Mouse (Mus musculus) limb, embryonic 11.5 days (tissue): Measurements from ENCODE around the gene Ehbp1. TPM values are rescaled to one million over a fixed set of nuclear protein-coding genes. Genes with fewer than 3 reads are reported as not detected.

Source experiments
- ATAC-seq: fragments of 200-750 bp; cut with Nextera tagmentation; 2 replicates; pipeline ENCODE4 v1.8.0; 2017; ENCODE audit warnings: low read depth; ENCODE audit not compliant: insufficient number of reproducible peaks, low FRiP score, low TSS enrichment
- DNase-seq: peaks from one replicate; pipeline ENCODE4 v3.0.0-alpha.2; 2015; ENCODE audit warnings: low spot score
- H3K27ac ChIP-seq: fragments of 300-500 bp; sonication (generic); replicated peaks from 2 replicates; pipeline ENCODE4 v1.5.1; 2014; ENCODE audit warnings: low read depth, mild to moderate bottlenecking, low read length
- H3K27me3 ChIP-seq: fragments of 300-500 bp; sonication (generic); 2 replicates; pipeline ENCODE4 v1.6.1; 2014; ENCODE audit warnings: mild to moderate bottlenecking, low read length, mixed read lengths; ENCODE audit not compliant: control insufficient read depth, insufficient read depth
- H3K36me3 ChIP-seq: fragments of 300-500 bp; sonication (generic); 2 replicates; pipeline ENCODE4 v1.6.1; 2014; ENCODE audit warnings: mild to moderate bottlenecking, low read length, moderate library complexity, mixed read lengths; ENCODE audit not compliant: control insufficient read depth, insufficient read depth
- H3K4me1 ChIP-seq: fragments of 300-500 bp; sonication (generic); 2 replicates; pipeline ENCODE4 v1.6.1; 2014; ENCODE audit warnings: low read length, mixed read lengths; ENCODE audit not compliant: control insufficient read depth, insufficient read depth
- H3K4me2 ChIP-seq: fragments of 300-500 bp; sonication (generic); 2 replicates; pipeline ENCODE4 v1.6.1; 2014; ENCODE audit warnings: low read depth, mild to moderate bottlenecking, moderate library complexity; ENCODE audit not compliant: severe bottlenecking
- H3K4me3 ChIP-seq: fragments of 300-500 bp; sonication (generic); 2 replicates; pipeline ENCODE4 v1.5.1; 2014; ENCODE audit warnings: low read depth, low read length
- H3K9ac ChIP-seq: fragments of 300-500 bp; sonication (generic); 2 replicates; pipeline ENCODE4 v1.6.1; 2014; ENCODE audit warnings: mild to moderate bottlenecking, low read length
- H3K9me3 ChIP-seq: fragments of 300-500 bp; sonication (generic); 2 replicates; pipeline ENCODE4 v1.6.1; 2016; ENCODE audit warnings: low read length; ENCODE audit not compliant: control insufficient read depth
- WGBS: fragments of 180-500 bp; shearing (Covaris S2); extraction: QIAGEN DNeasy Blood & Tissue Kit; methylation state at CpG from one replicate; pipeline ENCODE4 v1.1.7; 2014; 5-methylcytosine and 5-hydroxymethylcytosine counted together
- polyA plus RNA-seq: library from polyadenylated mRNA; unstranded; fragments of >200 nt; fragmentation: Nextera tagmentation; extraction: Ambion mirVana; gene quantifications from 2 replicates; pipeline ENCODE4 v1.2.1, GENCODE M21; 2014

The Ehbp1 gene
- polyA plus RNA-seq, 1 experiment from 2014 or later = 8.4 TPM

DNA sequence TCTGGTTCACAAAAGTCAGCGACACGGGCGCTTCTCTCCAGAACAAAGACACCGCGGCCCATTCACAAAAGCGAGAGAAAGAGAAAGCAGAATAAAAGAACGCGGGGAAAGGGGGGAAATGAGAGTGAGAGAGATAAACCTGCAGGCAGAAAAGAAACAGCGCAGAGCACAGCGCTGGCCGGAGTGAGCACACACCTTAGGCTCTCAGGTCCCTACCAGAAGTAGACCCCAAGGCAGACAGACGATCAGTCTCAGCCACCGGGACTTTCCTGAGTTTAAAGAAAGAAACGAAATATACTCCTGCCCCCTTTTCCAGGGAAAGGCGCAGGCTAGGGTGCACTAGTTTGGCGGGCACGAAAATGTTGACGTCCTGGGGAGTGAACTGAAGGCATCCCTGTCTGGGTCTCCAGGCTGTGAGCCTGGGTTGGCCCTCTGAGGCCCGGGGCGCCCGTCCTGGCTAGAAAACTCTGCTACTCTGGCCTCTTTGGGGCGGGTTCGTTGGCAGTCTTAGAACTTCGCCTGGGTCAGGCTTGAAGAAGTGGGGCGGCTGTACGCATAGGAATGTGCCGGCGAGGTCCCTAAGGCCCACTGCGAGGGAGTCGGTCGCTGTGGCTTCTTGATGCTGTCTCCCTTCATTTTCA, 338.6 kb downstream of the Ehbp1 start:
- ATAC-seq (no peak), DNase-seq (peak; percentile 63)
- Histone ChIP-seq H3K9ac (no peak overlapping the region), H3K4me1 (peaks cover 9% of the 10 kb centered on the region), H3K27ac (no peak overlapping the region), H3K4me3 (no peak overlapping the region), H3K27me3 (peaks cover 86% of the 10 kb centered on the region), H3K9me3 (no peaks in the 10 kb centered on the region), H3K36me3 (no peaks in the 10 kb centered on the region), H3K4me2 (peak overlapping the region; percentile 13; the same call in 1 of the 2 replicates)
- under 1% methylated on average over 31 of the region's 31 CpGs for WGBS

- Histone ChIP-seq H3K9me3 (no peaks in the 10 kb centered on the region), H3K9ac (peak within 1 kb of the TSS; percentile 40), H3K4me1 (peaks cover 9% of the 10 kb centered on the region), H3K4me2 (peak within 1 kb of the TSS; percentile 93), H3K4me3 (peak within 1 kb of the TSS; percentile 57), H3K27me3 (peaks cover 86% of the 10 kb centered on the region), H3K36me3 (no peaks in the 10 kb centered on the region), H3K27ac (no peak within 1 kb of the TSS)
- under 1% methylated on average over 34 of the region's 34 CpGs for WGBS
- peak; percentile 65 for DNase-seq
- ATAC-seq = no peak
Measured at GRCm38 (mm10) chr11:22002783-22003340, 339.2 kb downstream of the Ehbp1 start, which contains the start of gene Otx1. Gene Otx1 (minus strand): TSS chr11:22002897.

GRCm38 (mm10) chr11:22002062-22002782, 339.9 kb downstream of the Ehbp1 start:
- H3K4me3 ChIP-seq = peak overlapping the region; percentile 57
- no peaks in the 10 kb centered on the region for H3K36me3 ChIP-seq
- peak overlapping the region; percentile 40 for H3K9ac ChIP-seq
- DNase-seq = no peak
- no peak overlapping the region for H3K27ac ChIP-seq
- H3K4me1 ChIP-seq = peaks cover 7% of the 10 kb centered on the region
- under 1% methylated on average over 34 of the region's 34 CpGs for WGBS
- peaks cover 85% of the 10 kb centered on the region for H3K27me3 ChIP-seq
- H3K4me2 ChIP-seq = peak overlapping the region; percentile 93
- H3K9me3 ChIP-seq = no peaks in the 10 kb centered on the region
- no peak for ATAC-seq

DNA sequence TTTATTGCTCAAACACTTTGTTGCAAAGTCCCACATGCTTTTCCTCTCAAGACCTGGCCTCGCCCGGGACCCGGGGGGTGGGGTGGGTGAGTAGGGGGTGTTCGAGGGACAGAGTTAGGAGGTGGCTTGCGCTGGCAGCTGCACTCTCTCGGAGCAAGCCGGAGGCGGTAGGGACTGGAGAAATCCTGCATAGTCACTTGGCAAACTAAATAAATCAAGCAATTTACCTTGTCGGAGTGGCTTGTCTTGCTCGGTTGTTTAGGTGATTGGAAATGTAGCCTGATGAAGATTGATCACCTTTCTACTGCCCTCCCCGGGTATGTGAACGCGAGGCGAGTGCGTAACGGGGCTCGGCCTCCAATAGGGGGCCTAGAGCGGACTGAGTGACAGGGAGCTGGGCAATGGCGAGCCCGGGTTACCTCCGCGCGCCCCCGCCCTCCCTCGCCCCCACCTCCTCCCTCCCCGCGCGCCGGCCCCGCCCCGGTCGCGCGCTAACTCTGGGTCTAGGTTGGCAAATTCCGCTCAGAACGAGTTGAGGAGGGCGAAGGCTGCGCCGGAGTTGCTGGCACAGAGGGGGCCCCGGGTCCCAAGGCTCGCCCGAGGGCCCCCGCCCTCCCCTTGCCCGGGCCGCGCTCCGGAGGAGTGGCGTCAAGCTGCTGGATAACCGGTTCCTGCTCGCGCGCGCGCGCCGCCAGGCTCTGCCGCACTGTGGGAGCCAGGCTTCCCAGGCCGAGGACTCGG, 340.6 kb downstream of the Ehbp1 start:
- H3K4me3 ChIP-seq = peak overlapping the region; percentile 57
- no peaks in the 10 kb centered on the region for H3K36me3 ChIP-seq
- DNase-seq = peak; percentile 83
- peak; percentile 87 for ATAC-seq
- peak overlapping the region; percentile 93 for H3K4me2 ChIP-seq
- peaks cover 9% of the 10 kb centered on the region for H3K4me1 ChIP-seq
- H3K27me3 ChIP-seq = peaks cover 85% of the 10 kb centered on the region
- H3K9ac ChIP-seq = peak overlapping the region; percentile 40
- no peaks in the 10 kb centered on the region for H3K9me3 ChIP-seq
- 1% methylated on average over 48 of the region's 59 CpGs for WGBS
- H3K27ac ChIP-seq = no peak overlapping the region

DNA sequence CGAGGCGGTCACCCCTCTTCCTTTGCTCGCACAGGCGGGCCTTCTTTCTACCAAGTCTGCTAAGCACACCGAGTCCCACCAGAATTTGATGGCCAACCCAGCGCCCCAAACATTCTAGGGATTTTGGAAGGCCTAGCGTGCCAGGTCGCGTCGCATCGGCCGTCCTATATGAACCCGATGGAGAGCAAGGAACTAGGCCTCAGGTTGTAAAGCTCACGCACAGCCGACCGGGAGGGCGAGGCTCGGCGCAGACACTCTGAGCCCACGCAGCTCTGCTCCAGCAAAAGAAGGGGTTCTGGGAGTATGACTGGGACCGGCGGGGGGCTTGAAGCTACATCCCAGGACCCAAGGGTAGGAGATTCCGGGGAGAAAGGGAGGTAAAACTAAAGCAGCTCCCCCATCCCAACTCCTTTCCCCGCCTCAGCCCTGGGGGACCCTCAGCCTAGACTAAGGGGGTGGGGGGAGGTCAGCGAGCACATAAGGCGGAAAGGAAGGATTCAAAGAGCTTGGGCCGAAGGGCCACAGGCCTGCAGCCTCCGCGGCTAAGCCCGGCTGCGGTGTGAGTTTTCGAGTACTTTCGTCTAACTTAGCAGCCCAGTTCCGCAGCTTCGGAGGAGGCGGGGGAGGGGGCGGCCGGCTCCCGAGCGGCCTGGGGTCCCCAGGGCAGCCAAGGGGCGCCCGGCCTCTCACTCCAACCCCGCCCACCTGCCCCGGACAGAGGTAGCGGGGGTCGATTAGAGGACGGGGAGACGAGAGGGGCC, 341.6 kb downstream of the Ehbp1 start:
- Histone ChIP-seq H3K9me3 (no peaks in the 10 kb centered on the region), H3K4me2 (peak overlapping the region; percentile 93), H3K27me3 (peaks cover 82% of the 10 kb centered on the region), H3K4me3 (peak overlapping the region; percentile 57), H3K9ac (no peak overlapping the region), H3K4me1 (peaks cover 9% of the 10 kb centered on the region), H3K36me3 (no peaks in the 10 kb centered on the region), H3K27ac (no peak overlapping the region)
- DNase-seq = peak; percentile 66
- no peak for ATAC-seq
- WGBS = under 1% methylated on average over 42 of the region's 48 CpGs

DNA sequence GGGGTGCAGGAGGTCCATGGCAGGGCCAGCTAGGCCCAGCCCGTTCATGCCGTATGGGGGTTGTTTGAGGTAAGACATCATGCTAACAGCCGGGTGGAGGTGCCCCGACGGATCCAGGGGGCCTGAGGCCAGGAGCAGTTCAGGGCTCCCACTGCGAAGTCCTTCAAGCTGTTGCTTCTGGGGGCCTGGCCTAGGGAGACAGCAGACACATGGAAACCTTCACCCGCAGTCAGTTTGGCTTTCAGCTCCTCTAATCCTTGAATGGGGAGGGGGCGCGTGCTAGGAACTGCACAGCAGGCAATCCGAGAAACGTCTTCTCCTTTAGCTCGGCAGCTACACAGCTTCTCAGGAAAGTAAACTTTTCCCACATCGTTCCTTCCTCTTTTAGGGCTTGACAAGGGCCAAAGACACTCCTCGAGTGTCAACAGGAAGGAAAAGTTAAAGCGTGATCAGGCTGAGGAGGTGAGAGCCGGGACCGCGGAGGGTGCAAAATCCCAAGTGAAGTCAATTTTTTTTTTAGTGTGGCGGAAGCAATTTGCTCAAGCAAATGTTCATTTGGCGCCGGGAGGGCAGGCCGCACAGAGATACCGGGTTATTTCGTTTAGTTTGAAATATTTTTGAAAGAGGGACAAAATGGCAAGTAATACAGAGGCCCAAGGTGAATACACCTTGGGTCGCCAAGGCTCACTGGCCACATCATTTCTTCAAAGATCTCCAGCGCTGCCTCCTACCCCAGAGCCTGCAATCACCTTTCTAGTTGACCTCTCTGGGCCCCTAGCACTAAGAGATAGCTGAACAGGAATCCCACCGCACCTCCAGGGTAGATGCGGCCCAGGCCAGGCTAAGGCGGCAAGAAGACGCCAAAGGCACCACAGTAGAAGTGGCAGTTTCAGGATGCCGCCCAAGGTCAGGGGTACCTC, 342.4 kb downstream of the Ehbp1 start:
- no peaks in the 10 kb centered on the region for H3K9me3 ChIP-seq
- no peaks in the 10 kb centered on the region for H3K36me3 ChIP-seq
- no peak overlapping the region for H3K4me3 ChIP-seq
- no peak overlapping the region for H3K27ac ChIP-seq
- no peak for ATAC-seq
- H3K4me2 ChIP-seq = no peak overlapping the region
- H3K9ac ChIP-seq = no peak overlapping the region
- peak; percentile 66 for DNase-seq
- H3K27me3 ChIP-seq = peaks cover 79% of the 10 kb centered on the region
- H3K4me1 ChIP-seq = peaks cover 9% of the 10 kb centered on the region
- WGBS = under 1% methylated on average over 31 of the region's 31 CpGs

GRCm38 (mm10) chr11:21998141-21999047, 343.7 kb downstream of the Ehbp1 start:
- Histone ChIP-seq H3K9me3 (no peaks in the 10 kb centered on the region), H3K4me2 (no peak overlapping the region), H3K4me3 (no peak overlapping the region), H3K36me3 (no peaks in the 10 kb centered on the region), H3K27me3 (peaks cover 79% of the 10 kb centered on the region), H3K9ac (no peak overlapping the region), H3K4me1 (peaks cover 9% of the 10 kb centered on the region), H3K27ac (no peak overlapping the region)
- ATAC-seq (no peak), DNase-seq (peak; percentile 62)
- 2% methylated on average over 32 of the region's 32 CpGs for WGBS
